Mouse (Mus musculus): ENCODE results near the gene Gnb1l.

GRCm38 (mm10) chr16:18564472-18564871 lies 66.0 kb downstream of the Gnb1l start:
- TF ChIP-seq GATA1 (IDR thresholded peaks at IDR 0.05; ENCODE audit: borderline replicate concordance, low read length) (no peak), FLI1 (IDR thresholded peaks at IDR 0.05; ENCODE audit: low read length) (no peak)
